Mouse (Mus musculus): ENCODE measurements around the gene Eri2. TPM values are rescaled to one million over a fixed set of nuclear protein-coding genes. Genes with fewer than 3 reads are reported as not detected.
"Not testable (repeated sequence)": the region's sequence is repeated elsewhere in the genome, so short reads cannot be mapped to it uniquely, and the experiment has no call there.

Eri2 gene
- polyA plus RNA-seq, 1 experiment = 18.8 TPM

DNA sequence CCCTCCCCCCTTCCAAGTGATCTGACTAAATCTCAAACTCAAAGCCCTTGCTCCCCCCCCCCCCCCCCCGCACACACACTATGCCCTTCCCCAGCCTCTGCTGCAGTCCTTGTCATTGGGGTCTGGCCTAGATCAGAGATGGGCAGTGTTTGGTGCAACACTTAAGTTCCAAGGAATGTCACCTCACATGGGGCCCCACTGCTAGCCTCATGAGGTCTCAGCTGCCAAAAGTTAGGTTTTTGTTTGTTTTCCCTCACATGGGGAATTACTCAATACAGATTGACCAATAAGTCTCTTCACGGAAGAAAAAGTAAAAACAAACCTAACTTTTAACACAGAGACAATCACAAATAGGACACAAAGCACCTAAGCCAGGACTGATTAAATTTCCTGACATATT is 45.1 kb downstream of the Eri2 start:
- H3K27ac ChIP-seq (ENCODE audit: insufficient read depth, low read length) = no peak overlapping the region
- no peaks in the 10 kb centered on the region for H3K4me1 ChIP-seq (ENCODE audit: control insufficient read depth, insufficient read depth, low read length)
- no peak overlapping the region for H3K4me3 ChIP-seq (ENCODE audit: insufficient read depth, low read length)
- TF ChIP-seq CTCF (IDR thresholded peaks at IDR 0.05; ENCODE audit: borderline replicate concordance, insufficient read depth, low read length) (no peak), POLR2A (IDR thresholded peaks at IDR 0.05; ENCODE audit: low read depth, low read length) (no peak)

DNA sequence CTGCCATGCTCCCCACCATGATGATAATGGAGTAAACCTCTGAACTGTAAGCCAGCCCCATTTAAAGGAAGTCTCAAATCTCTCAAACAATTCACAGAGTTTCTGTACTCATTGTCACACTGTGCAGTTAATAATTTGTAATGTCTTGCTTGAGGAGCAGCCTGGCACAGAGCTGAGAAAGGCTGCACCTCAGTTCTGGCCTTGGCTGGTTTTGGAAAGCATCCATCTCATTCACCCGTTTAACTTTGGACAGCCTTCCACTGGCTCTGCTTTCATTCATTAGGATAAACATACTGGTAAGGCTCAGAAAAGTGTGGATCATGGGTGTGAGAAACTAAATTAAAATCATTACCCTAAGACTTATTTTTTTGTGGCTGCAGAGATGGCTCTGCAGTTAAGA is 48.0 kb downstream of the Eri2 start:
- H3K27ac ChIP-seq (ENCODE audit: insufficient read depth, low read length) = no peak overlapping the region
- no peaks in the 10 kb centered on the region for H3K4me1 ChIP-seq (ENCODE audit: control insufficient read depth, insufficient read depth, low read length)
- H3K4me3 ChIP-seq (ENCODE audit: insufficient read depth, low read length) = no peak overlapping the region
- TF ChIP-seq POLR2A (IDR thresholded peaks at IDR 0.05; ENCODE audit: low read depth, low read length) = no peak
- TF ChIP-seq CTCF (IDR thresholded peaks at IDR 0.05; ENCODE audit: borderline replicate concordance, insufficient read depth, low read length) = no peak

DNA sequence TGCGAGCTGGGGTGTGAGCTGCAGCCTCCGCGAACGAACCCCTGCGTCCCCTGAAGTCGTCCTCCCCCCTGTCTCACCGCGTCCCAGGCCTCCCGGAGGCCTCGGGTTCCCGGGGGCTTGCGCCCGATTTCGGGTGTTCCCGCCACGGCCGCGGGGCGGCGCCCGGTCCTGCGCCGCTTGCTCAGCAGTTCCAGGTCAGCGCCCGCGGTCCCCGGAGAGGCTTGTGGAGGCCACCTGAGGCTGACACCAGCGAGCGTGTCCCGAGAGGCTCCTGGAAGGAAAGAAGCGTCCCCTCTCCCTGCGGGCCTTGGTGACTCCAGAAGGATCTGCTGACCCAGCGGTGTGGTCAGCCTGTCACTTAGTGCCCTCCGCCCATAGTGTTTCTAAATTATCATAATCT is 49.5 kb downstream of the Eri2 start:
- TF ChIP-seq CTCF (IDR thresholded peaks at IDR 0.05; ENCODE audit: borderline replicate concordance, insufficient read depth, low read length) = no peak
- no peak for TF ChIP-seq POLR2A (IDR thresholded peaks at IDR 0.05; ENCODE audit: low read depth, low read length)
- Histone ChIP-seq H3K4me1 (ENCODE audit: control insufficient read depth, insufficient read depth, low read length) (no peaks in the 10 kb centered on the region), H3K4me3 (ENCODE audit: insufficient read depth, low read length) (no peak overlapping the region), H3K27ac (ENCODE audit: insufficient read depth, low read length) (no peak overlapping the region)

DNA sequence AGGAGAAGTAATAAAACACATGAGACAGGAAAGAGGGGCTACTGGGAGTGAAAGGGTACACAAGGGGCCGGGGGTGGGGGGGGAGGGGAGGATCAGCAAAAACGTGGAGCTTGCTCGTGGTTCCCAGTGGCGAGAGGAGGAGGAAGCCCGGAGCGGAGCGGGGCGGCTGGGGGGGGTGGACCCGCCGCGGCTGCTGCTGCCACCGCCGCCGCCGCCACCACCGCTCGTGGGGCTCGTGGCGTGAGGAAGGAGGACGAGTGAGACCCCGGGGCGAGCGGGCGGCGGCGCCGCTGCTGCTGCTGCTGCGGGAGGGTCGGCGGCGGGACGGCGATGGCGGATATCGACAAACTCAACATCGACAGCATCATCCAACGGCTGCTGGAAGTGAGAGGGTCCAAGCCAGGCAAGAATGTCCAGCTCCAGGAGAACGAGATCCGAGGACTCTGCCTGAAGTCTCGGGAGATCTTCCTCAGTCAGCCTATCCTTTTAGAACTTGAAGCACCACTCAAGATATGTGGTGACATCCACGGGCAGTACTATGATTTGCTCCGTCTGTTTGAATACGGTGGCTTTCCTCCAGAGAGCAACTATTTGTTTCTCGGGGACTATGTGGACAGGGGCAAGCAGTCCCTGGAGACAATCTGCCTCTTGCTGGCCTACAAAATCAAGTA is 53.9 kb downstream of the Eri2 start:
- H3K27ac ChIP-seq (ENCODE audit: insufficient read depth, low read length); H3K4me3 ChIP-seq (ENCODE audit: insufficient read depth, low read length); H3K4me1 ChIP-seq (ENCODE audit: control insufficient read depth, insufficient read depth, low read length): not testable (repeated sequence)

DNA sequence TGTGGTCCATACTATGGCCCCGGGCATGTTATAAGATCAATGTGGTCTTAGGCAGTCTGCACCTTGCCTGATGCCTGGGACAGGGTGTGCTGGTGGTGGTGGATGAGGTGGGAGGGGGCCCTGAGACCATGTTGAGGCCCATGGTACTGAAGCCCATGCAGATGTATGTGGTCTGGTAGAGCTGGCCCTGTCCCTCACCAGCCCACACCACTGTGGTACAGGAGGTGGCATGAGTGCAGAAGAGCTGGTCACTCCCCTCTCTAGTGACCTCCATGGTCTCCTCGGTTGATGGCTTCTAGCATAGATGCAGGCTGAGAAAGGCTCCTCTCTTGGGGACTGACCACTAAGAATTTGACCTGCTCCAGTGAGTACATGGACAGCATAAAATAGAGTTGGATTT is 55.0 kb downstream of the Eri2 start:
- H3K4me1 ChIP-seq (ENCODE audit: control insufficient read depth, insufficient read depth, low read length) = no peaks in the 10 kb centered on the region
- H3K27ac ChIP-seq (ENCODE audit: insufficient read depth, low read length) = no peak overlapping the region
- H3K4me3 ChIP-seq (ENCODE audit: insufficient read depth, low read length) = no peak overlapping the region
- TF ChIP-seq CTCF (IDR thresholded peaks at IDR 0.05; ENCODE audit: borderline replicate concordance, insufficient read depth, low read length) = no peak
- no peak for TF ChIP-seq POLR2A (IDR thresholded peaks at IDR 0.05; ENCODE audit: low read depth, low read length)

DNA sequence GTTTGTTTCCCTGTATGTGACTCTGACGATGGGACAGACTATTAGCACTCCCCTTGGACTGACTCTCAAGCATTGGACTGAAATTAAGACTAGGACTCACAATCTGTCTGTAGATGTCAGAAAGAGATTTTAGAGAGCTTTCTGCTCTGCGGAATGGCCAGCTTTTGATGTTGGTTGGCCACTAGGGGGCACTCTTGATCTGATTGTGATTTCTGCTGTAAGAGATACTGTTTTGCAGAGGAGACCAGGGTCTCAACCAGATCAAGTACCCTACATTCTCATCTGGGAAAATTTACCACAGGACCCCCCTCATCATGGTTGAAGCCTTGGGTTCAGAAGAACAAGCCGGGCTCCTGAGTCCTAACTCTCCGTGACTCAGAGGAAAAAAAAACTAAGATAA is 62.6 kb downstream of the Eri2 start:
- H3K4me3 ChIP-seq (ENCODE audit: insufficient read depth, low read length); H3K4me1 ChIP-seq (ENCODE audit: control insufficient read depth, insufficient read depth, low read length); H3K27ac ChIP-seq (ENCODE audit: insufficient read depth, low read length): not testable (repeated sequence)

DNA sequence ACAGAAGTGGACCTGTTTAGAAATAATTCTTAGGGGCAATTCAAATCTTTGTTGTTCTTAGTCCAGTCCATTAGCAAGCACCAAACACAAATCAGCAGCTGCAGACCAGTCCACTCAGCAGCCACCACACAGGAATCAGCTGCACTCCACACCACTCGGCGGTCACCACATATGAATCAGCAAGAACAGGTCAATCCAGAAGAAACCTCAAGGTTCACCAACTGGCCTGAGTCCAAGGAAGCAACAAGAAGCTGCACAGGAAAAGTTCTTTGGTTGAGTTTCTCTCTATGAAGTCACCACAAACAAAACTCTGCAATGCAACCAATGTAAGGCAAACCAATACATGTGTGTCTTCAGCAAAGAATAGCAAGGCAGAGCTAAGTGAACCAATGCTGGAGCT is 66.2 kb downstream of the Eri2 start:
- no peak for TF ChIP-seq CTCF (IDR thresholded peaks at IDR 0.05; ENCODE audit: borderline replicate concordance, insufficient read depth, low read length)
- TF ChIP-seq POLR2A (IDR thresholded peaks at IDR 0.05; ENCODE audit: low read depth, low read length) = no peak
- Histone ChIP-seq H3K4me3 (ENCODE audit: insufficient read depth, low read length) (no peak overlapping the region), H3K4me1 (ENCODE audit: control insufficient read depth, insufficient read depth, low read length) (no peaks in the 10 kb centered on the region), H3K27ac (ENCODE audit: insufficient read depth, low read length) (no peak overlapping the region)

DNA sequence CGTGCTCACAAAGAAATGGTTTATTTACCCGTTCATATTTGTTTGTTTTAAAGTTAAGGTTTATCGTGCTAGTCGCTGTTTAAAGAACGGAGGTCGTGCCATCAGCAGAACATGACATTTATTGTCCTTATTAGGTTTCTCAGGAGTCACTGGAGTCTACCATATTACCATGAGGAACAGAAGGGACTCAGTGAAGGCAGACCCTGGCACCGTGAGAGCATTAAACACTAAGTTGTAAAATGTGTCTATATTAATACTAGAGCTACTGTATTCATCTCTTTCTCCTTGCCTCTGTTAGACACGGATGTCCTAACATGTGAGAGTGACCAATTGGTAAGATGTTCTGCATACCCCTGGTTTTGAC is 72.9 kb downstream of the Eri2 start:
- TF ChIP-seq CTCF (IDR thresholded peaks at IDR 0.05; ENCODE audit: borderline replicate concordance, insufficient read depth, low read length) (no peak), POLR2A (IDR thresholded peaks at IDR 0.05; ENCODE audit: low read depth, low read length) (no peak)
- Histone ChIP-seq H3K4me3 (ENCODE audit: insufficient read depth, low read length) (peak overlapping the region; percentile 87), H3K27ac (ENCODE audit: insufficient read depth, low read length) (no peak overlapping the region), H3K4me1 (ENCODE audit: control insufficient read depth, insufficient read depth, low read length) (0 out of 2 replicates have a peak, but pooled peaks cover 2% of the 10 kb centered on the region)

DNA sequence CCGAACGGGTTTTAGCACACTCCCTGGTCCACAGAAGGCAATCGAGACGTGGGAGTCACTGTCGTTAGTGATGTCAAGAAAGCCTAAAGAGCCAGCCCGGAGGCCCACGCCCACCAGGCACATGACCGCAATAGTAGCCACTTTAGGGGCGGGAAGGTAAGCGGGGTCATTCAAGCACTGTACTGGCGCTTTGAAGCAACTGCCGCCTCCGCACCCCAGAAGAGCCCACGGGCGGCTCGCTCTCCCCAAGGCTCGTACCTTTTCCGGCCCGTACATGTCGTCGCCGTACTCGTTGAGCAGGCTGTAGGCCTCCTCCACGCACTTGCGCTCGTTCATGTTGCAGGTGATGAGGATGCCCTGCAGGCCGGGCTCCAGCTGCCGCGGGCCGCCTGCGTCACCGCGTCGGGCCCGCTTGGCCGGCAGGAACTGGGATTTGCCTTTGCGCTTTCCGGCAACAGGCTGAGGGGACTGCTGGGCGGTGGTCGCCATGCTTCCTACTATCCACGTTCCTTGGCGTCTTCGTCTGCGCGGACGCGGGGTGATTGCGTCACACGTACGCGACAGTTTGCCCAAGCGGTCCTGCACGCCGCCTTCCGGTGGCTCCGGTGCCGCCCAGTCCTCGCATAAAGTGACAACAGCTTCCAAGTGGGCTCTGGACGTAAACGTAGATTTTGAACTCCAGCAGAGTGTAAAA is 73.5 kb downstream of the Eri2 start, which contains the start of gene Thumpd1:
Gene Thumpd1, minus strand, starts transcription at position 546 of the 694 bp plus-strand sequence.
- TF ChIP-seq POLR2A (IDR thresholded peaks at IDR 0.05; ENCODE audit: low read depth, low read length) (peak; percentile 83), CTCF (IDR thresholded peaks at IDR 0.05; ENCODE audit: borderline replicate concordance, insufficient read depth, low read length) (peak; percentile 64; the same call in 1 of the 2 replicates)
- Histone ChIP-seq H3K4me1 (ENCODE audit: control insufficient read depth, insufficient read depth, low read length) (0 out of 2 replicates have a peak, but pooled peaks cover 2% of the 10 kb centered on the region), H3K4me3 (ENCODE audit: insufficient read depth, low read length) (peak within 1 kb of the TSS; percentile 87), H3K27ac (ENCODE audit: insufficient read depth, low read length) (no peak within 1 kb of the TSS)

Other genes starting within 250 kb of the Eri2 start
- gene Acsm2, start 239.7 kb downstream of the Eri2 start, polyA plus RNA-seq (2011; ENCODE audit: insufficient read length, low read depth, missing spikeins) = 0.07 TPM in 1 of 2 replicates, not detected in the other
- gene Acsm1, start 187.0 kb downstream of the Eri2 start, polyA plus RNA-seq (2011; ENCODE audit: insufficient read length, low read depth, missing spikeins) = not detected in 2 replicates
- not detected in 2 replicates for gene Acsm4, start 104.0 kb downstream of the Eri2 start, polyA plus RNA-seq (2011; ENCODE audit: insufficient read length, low read depth, missing spikeins)
- 34.3 and 40.6 TPM in 2 replicates for gene Thumpd1, start 73.3 kb downstream of the Eri2 start, polyA plus RNA-seq (2011; ENCODE audit: insufficient read length, low read depth, missing spikeins)
- gene Acsm3, start 33.1 kb downstream of the Eri2 start, polyA plus RNA-seq (2011; ENCODE audit: insufficient read length, low read depth, missing spikeins) = not detected in 2 replicates
- 16.2 and 16.4 TPM in 2 replicates for gene Rexo5, start 52 bp downstream of the Eri2 start, polyA plus RNA-seq (2011; ENCODE audit: insufficient read length, low read depth, missing spikeins)
- 7.1 and 7.9 TPM in 2 replicates for gene Lyrm1, start 101.8 kb upstream of the Eri2 start, polyA plus RNA-seq (2011; ENCODE audit: insufficient read length, low read depth, missing spikeins)
- 31.2 and 31.8 TPM in 2 replicates for gene Dcun1d3, start 102.2 kb upstream of the Eri2 start, polyA plus RNA-seq (2011; ENCODE audit: insufficient read length, low read depth, missing spikeins)

Measured in embryonic fibroblast, embryonic 13.5 days (primary cell).